Mouse (Mus musculus) layer of hippocampus, adult 18-20 months (tissue): Measurements from ENCODE around the gene Bmper. TPM values are rescaled to one million over a fixed set of nuclear protein-coding genes. Genes with fewer than 3 reads are reported as not detected.
A peak's percentile ranks its signal among the peaks of the same experiment; 100 is the strongest.

ENCODE experiments used
- DNase-seq, 2 experiments: peaks; one replicate each; pipeline ENCODE4 v3.0.0; 2022; ENCODE audit warnings: low spot score in 2 of 2
- total RNA-seq, 2 experiments: library from RNA; stranded (reverse); gene quantifications; 2 replicates each; pipeline ENCODE4 v1.2.3; 2021

The Bmper gene
- total RNA-seq, 2 experiments from 2014 or later: 3.7 TPM

- DNase-seq: no peak
Measured at GRCm38 (mm10) chr9:23233464-23234121, 10.7 kb downstream of the Bmper start.

- DNase-seq: no peak
Measured at GRCm38 (mm10) chr9:23235368-23236002, 12.6 kb downstream of the Bmper start.

- DNase-seq: no peak
Measured at GRCm38 (mm10) chr9:23236635-23237279, 13.9 kb downstream of the Bmper start.

DNA sequence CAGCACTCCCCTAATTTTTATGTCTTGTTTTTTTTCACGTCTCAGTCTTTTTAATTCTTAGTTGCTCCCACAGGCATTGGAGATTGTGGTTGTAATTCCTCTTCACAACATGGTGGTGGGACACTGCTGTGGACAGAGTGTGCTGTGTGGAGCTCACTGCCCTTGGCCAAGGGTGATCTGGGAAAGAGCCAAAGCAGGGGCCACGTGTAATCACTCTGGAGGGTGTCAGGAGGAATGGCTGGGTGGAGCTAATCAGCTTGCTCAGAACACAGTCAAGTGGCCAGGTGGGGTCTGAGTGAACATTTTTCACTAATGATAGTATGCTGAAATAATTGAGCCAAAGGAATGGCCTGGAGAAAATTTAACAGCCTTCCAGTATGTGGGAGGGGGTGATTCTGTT, 16.1 kb downstream of the Bmper start:
- DNase-seq: no peak

- DNase-seq: peak; percentile 54 to 76
Measured at GRCm38 (mm10) chr9:23242911-23243310, 20.0 kb downstream of the Bmper start.

DNA sequence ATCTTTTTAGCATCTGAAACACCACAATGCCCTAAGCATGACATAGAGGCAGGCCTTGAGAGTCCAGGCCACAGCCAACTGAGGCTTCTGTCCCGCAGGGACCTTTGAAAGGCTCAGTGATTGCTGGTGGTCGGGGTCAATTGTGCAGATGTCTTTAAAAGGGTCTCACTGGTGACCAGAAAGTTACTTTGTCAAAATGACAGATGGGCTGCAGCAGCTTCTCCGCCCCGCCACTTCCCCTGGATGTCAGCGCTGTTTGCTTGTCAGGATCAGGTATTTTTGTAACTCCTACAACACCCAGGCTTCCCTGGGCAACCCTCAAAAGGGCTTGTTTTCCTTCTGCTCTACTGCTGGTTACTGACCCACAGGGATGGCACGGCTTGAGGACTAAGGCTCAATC, 21.0 kb downstream of the Bmper start:
- no peak for DNase-seq

DNA sequence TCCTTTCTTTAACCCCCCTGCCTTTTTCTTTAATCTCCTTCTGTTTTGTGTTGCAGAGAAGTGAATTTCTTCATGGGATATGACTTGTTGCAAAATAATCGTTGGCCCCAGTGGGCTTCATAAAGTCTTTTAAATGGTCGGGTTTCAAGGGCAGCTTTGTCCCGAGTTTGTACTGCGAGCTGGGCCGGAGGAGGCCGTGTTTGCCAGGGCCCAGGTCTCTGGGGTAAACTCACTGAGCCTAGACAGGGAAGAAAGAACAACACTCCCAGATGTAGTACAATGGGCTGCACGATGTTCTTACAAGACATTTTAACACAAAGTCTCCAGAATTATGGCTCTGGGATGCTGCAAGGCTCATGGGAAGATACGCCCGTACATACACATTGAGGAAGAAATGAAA, 23.5 kb downstream of the Bmper start:
- DNase-seq: no peak

GRCm38 (mm10) chr9:23250026-23250425, 27.1 kb downstream of the Bmper start:
- DNase-seq: peak; percentile 61 to 85

DNA sequence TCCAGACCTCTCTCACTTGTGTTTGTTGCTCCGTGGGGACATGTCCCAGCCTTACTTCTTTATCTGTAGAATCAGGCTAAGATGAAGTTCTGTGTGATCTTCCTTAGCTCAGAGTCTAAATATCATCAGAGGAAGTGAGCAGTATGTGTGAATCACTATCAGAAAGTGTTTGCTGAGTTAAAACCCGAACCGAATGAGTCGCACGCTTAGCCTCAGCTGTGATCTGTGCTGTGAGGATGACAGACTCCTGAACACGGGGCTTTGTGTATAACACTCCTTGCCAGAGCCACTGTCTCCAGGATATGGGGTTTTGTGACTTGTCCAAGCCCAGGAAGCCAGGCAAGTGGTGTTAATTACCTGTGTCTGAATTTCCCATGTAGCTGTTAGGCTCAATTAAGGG, 28.1 kb downstream of the Bmper start:
- no peak for DNase-seq

DNA sequence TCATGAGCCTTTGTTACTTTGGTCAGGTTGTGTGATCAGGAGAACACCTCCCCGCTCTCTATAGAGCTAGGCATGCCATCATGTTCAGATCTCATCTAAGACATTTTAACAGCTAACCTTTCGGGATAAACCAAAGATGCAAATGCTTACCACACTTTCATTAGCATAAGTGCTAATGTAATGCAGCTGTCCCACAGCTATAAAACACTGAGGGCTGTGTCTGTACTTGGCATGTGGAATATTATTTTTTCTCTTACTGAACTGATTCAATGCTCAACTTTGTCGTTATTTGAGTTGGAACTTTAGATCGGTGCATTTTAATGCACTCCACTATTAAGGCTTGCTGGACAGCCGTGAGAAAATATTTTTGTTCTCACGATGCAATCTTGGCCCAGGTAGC, 30.7 kb downstream of the Bmper start:
- no peak for DNase-seq

- no peak for DNase-seq
Measured at GRCm38 (mm10) chr9:23254237-23255214, 31.6 kb downstream of the Bmper start.

DNA sequence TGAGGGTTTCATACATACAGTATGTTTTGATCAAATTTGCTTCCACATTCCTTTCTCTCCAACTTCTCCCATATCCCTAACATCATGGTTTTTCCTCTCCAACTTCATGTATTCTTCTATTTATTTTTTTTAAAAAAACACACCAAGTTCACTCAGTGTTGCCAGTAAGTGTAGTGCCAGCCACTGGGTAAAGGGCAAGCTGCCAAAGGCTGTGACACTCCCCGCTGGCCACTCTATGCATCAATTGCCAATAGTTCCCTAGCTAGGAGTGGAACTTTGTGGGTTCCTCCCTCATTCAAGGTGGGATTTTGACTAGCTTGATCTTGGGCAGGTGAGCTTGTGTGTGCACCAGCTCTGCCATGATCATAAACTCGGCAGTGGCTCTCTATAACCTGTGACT, 33.0 kb downstream of the Bmper start:
- DNase-seq: no peak

- DNase-seq: no peak
Measured at GRCm38 (mm10) chr9:23256576-23256975, 33.7 kb downstream of the Bmper start.

- DNase-seq: no peak
Measured at GRCm38 (mm10) chr9:23261834-23262233, 39.0 kb downstream of the Bmper start.

- no peak for DNase-seq
Measured at GRCm38 (mm10) chr9:23262851-23263250, 40.0 kb downstream of the Bmper start.

GRCm38 (mm10) chr9:23264471-23264870, 41.6 kb downstream of the Bmper start:
- DNase-seq: no peak

DNA sequence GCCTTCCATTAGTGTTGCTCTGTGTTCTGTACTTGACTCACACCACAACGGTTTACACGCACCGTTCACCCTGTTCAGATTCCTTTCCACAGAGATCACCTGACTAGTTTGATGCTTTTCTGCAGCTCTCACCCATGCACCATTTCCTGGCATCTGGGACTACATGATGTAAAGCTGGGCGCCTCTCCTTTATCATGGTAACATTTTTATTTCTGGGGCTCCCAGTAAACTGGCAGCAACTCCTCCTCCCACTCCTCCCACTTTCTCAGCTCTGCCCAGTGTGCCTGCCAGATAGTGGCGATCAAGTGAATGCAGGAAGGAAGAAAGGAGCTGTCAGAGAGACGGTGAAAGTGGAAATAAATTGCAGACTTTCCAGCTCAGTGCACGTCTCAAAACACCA, 45.7 kb downstream of the Bmper start:
- peak in 1 of 2 experiments; percentile 32 for DNase-seq

DNA sequence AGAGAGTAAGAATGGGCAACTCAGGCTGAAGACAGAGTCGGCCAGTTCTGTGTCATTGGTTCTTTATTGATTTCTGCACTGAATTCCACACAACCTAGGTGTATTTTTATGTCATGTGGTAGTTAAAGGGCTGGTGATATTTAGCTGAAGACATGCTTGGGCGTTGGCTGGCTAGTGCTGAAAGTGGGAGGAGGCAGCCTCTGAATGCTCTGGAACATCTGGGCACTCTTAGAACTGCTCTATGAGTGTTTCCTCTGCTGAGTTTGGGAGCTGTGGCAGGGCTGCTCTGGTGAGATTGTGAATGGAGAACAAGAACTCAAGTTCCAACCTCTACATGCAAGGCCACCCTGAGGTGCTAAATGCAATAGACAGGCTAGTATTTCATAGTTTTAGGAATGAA, 46.2 kb downstream of the Bmper start:
- DNase-seq: no peak

DNA sequence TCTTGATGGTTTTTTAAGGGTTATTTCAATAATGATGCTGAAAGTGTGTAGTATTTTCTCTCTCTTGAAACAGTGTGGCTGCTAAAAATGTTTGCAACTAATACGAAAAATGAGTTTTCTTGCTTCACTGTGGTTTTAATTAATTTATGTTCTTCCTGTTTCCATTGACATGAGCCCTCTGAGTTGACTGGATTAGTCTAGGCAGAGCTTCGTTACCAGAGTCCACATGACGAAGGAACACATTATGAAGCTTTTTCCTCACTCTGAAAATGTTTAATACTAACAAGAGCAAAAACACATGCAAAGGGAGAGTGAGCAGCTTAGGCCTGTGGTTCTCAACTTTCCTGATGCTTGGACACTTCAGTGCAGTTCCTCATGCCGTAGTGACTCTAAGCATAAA, 53.4 kb downstream of the Bmper start:
- DNase-seq: no peak

DNA sequence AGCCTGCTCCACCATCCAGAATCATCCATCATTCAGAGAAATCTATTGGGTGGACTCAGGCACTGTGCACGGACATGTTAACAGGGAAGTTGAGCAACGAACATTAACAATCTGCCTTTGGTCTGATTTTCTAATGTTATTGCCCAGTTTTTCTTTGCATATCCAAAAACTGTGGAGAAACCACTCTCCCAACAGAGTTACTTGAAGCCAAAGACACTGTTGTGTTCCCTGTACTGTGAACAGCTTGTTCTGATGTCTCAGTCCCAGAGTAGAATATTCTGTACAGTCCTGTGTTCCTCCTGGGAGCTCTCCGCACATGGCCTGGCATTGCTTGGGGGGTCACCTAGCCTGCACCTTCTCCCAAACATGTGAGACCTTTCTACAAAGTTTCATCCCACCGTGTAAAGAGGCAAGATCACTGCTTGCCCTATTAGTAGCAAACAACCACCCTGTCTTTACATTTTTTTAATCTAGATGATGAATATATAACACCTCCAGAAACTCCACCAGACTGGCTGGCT, 62.1 kb downstream of the Bmper start:
- DNase-seq: no peak

DNA sequence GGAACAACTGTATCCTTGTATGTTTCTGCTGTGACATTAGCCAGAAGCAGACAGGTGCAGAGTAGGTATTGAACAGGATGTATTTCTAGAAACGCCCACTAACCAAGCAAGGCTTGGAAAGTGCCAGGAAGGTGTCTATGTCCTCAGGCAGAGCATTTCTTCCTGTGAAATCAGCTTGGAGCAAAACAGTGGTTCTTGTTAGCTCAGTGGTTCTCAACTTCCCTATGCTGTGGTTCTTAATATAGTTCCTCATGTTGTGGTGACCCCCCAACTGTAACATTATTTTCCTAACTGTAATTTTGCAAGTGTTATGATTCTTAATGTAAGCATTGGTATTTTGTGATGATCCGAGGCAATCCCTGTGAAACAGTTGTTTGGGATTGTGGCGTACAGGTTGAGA, 70.7 kb downstream of the Bmper start:
- no peak for DNase-seq
